Comparison of ENCODE assay signal across 8 mouse cellular contexts in the genomic region with DNA sequence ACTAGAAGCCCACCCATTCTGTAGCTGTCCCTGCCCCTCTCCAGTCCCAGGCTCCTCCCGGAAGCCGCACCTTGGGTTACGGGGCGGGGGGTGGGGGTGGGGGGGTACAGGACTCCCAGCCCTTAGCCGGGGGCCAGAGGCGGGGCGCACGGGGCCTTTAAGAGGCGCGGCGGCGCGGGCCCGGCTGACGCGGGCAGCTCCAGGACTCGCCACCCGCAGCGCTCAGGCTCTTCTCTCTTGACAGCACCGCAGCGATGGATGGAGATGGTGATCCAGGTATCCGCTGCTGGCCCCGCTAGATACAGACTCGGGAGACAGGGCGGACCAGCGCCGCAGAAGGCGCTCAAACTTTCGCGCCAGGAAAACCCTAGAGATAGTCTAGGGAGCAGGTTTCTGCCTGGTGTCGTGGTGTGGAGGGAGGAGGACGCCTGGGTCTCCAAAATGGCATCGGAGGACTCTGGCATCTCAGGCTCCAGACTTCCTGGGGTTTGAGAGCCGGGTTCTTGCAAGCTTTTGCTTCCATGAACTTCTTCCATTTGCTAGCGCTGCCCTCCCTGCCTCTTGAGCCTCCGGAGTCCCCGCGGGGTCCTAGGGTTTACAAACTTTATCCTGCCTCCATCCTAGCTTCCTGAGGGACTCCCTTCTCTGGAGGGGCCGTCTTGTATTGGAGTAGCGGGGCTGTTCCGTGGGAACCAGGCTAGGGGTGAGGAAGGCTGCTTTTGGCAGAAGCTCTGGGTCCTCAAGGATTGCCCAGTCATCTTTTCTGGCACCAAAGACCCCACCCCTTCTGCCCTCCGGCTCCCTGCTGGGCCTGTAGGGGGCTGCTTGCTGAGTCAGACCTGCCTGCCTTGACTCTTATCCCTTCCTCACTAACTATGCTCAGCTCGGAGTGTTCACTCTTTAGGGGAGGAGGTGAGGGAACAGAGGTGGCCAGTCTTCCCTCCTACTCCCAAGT. TPM values are rescaled to one million over a fixed set of nuclear protein-coding genes. Genes with fewer than 3 reads are reported as not detected.
DNase-seq lines count a peak whose midpoint lies in the region; ATAC-seq and TF ChIP-seq lines count a peak whose summit lies in the region.

A gene (minus strand): TSS at position 47 of the 955 bp plus-strand sequence.
A gene (plus strand): TSS at position 186 of the 955 bp plus-strand sequence.

- WGBS in lung, postnatal 0 days, result 2% methylated on average over 43 of the region's 43 CpGs
- WGBS in stomach, postnatal 0 days, result 1% methylated on average over 40 of the region's 43 CpGs

- peaks cover 80% of the 10 kb centered on the region for H3K4me1 ChIP-seq in megakaryocyte, embryonic 14.5 days
- H3K4me1 ChIP-seq in embryonic fibroblast, embryonic 13.5 days (ENCODE audit: control insufficient read depth, insufficient read depth, low read length), result no peaks in the 10 kb centered on the region
- H3K4me1 ChIP-seq in lung, postnatal 0 days (ENCODE audit: insufficient read depth, low read depth, low read length), result peaks cover 6% of the 10 kb centered on the region; the same call in 1 of the 2 replicates
- no peaks in the 10 kb centered on the region for H3K4me1 ChIP-seq in stomach, postnatal 0 days (replicated peaks; ENCODE audit: control insufficient read depth, insufficient read depth)

- DNase-seq in adrenal gland, adult (ENCODE audit: inconsistent age in 2 of 2, low spot score in 1 of 2), result peak; percentile 73 to 80
- no peak for DNase-seq in adrenal gland, postnatal 4 days (ENCODE audit: low spot score in 2 of 2)
- DNase-seq in kidney, postnatal 36 days, result peak; percentile 31 to 60
- no peak for DNase-seq in lung, postnatal 0 days (ENCODE audit: low spot score)
- no peak for DNase-seq in stomach, postnatal 0 days (ENCODE audit: low spot score)

- peak within 1 kb of the TSS; percentile 97 for H3K4me2 ChIP-seq in lung, postnatal 0 days (replicated peaks; ENCODE audit: low read depth, low read length)
- peak within 1 kb of the TSS; percentile 99 for H3K4me2 ChIP-seq in stomach, postnatal 0 days (replicated peaks; ENCODE audit: low read depth)

- TF ChIP-seq EP300 in lung, postnatal 0 days (IDR thresholded peaks at IDR 0.05), result no peak
- no peak for TF ChIP-seq EP300 in stomach, postnatal 0 days (optimal IDR thresholded peaks at IDR 0.05)

- TF ChIP-seq CTCF in embryonic fibroblast, embryonic 13.5 days (IDR thresholded peaks at IDR 0.05; ENCODE audit: borderline replicate concordance, insufficient read depth, low read length), result no peak
- TF ChIP-seq CTCF in lung, postnatal 0 days (IDR thresholded peaks at IDR 0.05), result no peak
- no peak for TF ChIP-seq CTCF in stomach, postnatal 0 days (IDR thresholded peaks at IDR 0.05; ENCODE audit: low read depth)

- no peaks in the 10 kb centered on the region for H3K9me3 ChIP-seq in megakaryocyte, embryonic 14.5 days
- no peaks in the 10 kb centered on the region for H3K9me3 ChIP-seq in lung, postnatal 0 days (ENCODE audit: low read length)
- no peaks in the 10 kb centered on the region for H3K9me3 ChIP-seq in stomach, postnatal 0 days (ENCODE audit: control insufficient read depth, low read length)

- peak within 1 kb of the TSS; percentile 44 for H3K9ac ChIP-seq in lung, postnatal 0 days (replicated peaks; ENCODE audit: low read depth)
- peak within 1 kb of the TSS; percentile 71 for H3K9ac ChIP-seq in stomach, postnatal 0 days (ENCODE audit: low read length)

- H3K4me3 ChIP-seq in megakaryocyte, embryonic 14.5 days (replicated peaks), result peak within 1 kb of the TSS; percentile 98
- peak within 1 kb of the TSS; percentile 61 for H3K4me3 ChIP-seq in embryonic fibroblast, embryonic 13.5 days (ENCODE audit: insufficient read depth, low read length)
- peak within 1 kb of the TSS; percentile 53 for H3K4me3 ChIP-seq in lung, postnatal 0 days (ENCODE audit: low read depth, low read length)
- peak within 1 kb of the TSS; percentile 59 for H3K4me3 ChIP-seq in stomach, postnatal 0 days (ENCODE audit: low read depth, low read length)

- H3K27me3 ChIP-seq in megakaryocyte, embryonic 14.5 days (replicated peaks), result peaks cover 53% of the 10 kb centered on the region
- peaks cover 40% of the 10 kb centered on the region for H3K27me3 ChIP-seq in lung, postnatal 0 days (replicated peaks; ENCODE audit: insufficient read depth, low read length)
- H3K27me3 ChIP-seq in stomach, postnatal 0 days (ENCODE audit: control insufficient read depth, insufficient read depth, low read length), result peaks cover 16% of the 10 kb centered on the region

- H3K27ac ChIP-seq in embryonic fibroblast, embryonic 13.5 days (ENCODE audit: insufficient read depth, low read length), result no peak within 1 kb of the TSS
- H3K27ac ChIP-seq in lung, postnatal 0 days (ENCODE audit: low read length), result peak within 1 kb of the TSS; percentile 74
- H3K27ac ChIP-seq in stomach, postnatal 0 days (replicated peaks), result peak within 1 kb of the TSS; percentile 35; the same call in 1 of the 2 replicates

- no peak for ATAC-seq in megakaryocyte, adult 5-6 weeks (ENCODE audit: poor library complexity, severe bottlenecking)
- ATAC-seq in lung, postnatal 0 days, result peak; percentile 29
- ATAC-seq in stomach, postnatal 0 days (ENCODE audit: low FRiP score, low TSS enrichment), result peak; percentile 46

- H3K36me3 ChIP-seq in megakaryocyte, embryonic 14.5 days (replicated peaks; ENCODE audit: low read length), result peaks cover 39% of the 10 kb centered on the region
- no peaks in the 10 kb centered on the region for H3K36me3 ChIP-seq in lung, postnatal 0 days (ENCODE audit: insufficient read depth, low read length)
- no peaks in the 10 kb centered on the region for H3K36me3 ChIP-seq in stomach, postnatal 0 days (ENCODE audit: control insufficient read depth, insufficient read depth, low read length)

- TF ChIP-seq POLR2A in embryonic fibroblast, embryonic 13.5 days (IDR thresholded peaks at IDR 0.05; ENCODE audit: low read depth, low read length), result no peak

RNA-seq across cellular contexts. Expression of the first gene that starts in this region (rescaled TPM):
- total RNA-seq in adrenal gland, postnatal 4 days (2021), result 10 to 100 TPM; 13.9 to 15.0 TPM
- polyA plus RNA-seq in megakaryocyte, embryonic 14.5 days (2012; ENCODE audit: insufficient read depth, low replicate concordance), result 3.8 and 7.4 TPM in 2 replicates
- 0.93 TPM in 1 of 2 replicates, not detected in the other for total RNA-seq in megakaryocyte, adult 5-6 weeks (2015)
- total RNA-seq in megakaryocyte, adult 5-6 weeks (2017), result 0.61 and 0.77 TPM in 2 replicates
- 9.3 and 10.6 TPM in 2 replicates for polyA plus RNA-seq in embryonic fibroblast, embryonic 13.5 days (2011; ENCODE audit: insufficient read length, low read depth, missing spikeins)
- 7.1 and 8.4 TPM in 2 replicates for polyA plus RNA-seq in lung, postnatal 0 days (2015; fragmentation: Nextera tagmentation; extraction: Ambion mirVana)
- polyA plus RNA-seq in stomach, postnatal 0 days (2015; fragmentation: Nextera tagmentation; extraction: Ambion mirVana), result 4.1 TPM in 2 replicates

RNA-seq across cellular contexts. Expression of the second gene that starts in this region (rescaled TPM):
- total RNA-seq in adrenal gland, postnatal 4 days (2021), result 1 to 10 TPM; 2.7 to 2.8 TPM
- polyA plus RNA-seq in megakaryocyte, embryonic 14.5 days (2012; ENCODE audit: insufficient read depth, low replicate concordance), result 60.5 and 134 TPM in 2 replicates
- total RNA-seq in megakaryocyte, adult 5-6 weeks (2015), result not detected in 2 replicates
- not detected in 2 replicates for total RNA-seq in megakaryocyte, adult 5-6 weeks (2017)
- polyA plus RNA-seq in embryonic fibroblast, embryonic 13.5 days (2011; ENCODE audit: insufficient read length, low read depth, missing spikeins), result 3.2 and 4.0 TPM in 2 replicates
- polyA plus RNA-seq in lung, postnatal 0 days (2015; fragmentation: Nextera tagmentation; extraction: Ambion mirVana), result 0.42 and 0.66 TPM in 2 replicates
- 0.55 and 0.76 TPM in 2 replicates for polyA plus RNA-seq in stomach, postnatal 0 days (2015; fragmentation: Nextera tagmentation; extraction: Ambion mirVana)

Comparison
In these comparisons a context has a peak if more than half of its experiments do, and no peak if none do; other contexts are left out.
1. RNA of the first gene that starts in this region (total RNA-seq): 13.9 to 15.0 TPM in adrenal gland, postnatal 4 days; 0.61 to 0.93 TPM in megakaryocyte, adult 5-6 weeks; every median in the first group is over 4 times any median in the second.
2. RNA of the second gene that starts in this region (polyA plus RNA-seq): 60.5 to 134 TPM in megakaryocyte, embryonic 14.5 days; 3.2 to 4.0 TPM in embryonic fibroblast, embryonic 13.5 days, 0.42 to 0.66 TPM in lung, postnatal 0 days and 0.55 to 0.76 TPM in stomach, postnatal 0 days; every median in the first group is over 10 times any median in the second.
3. DNase-seq: peak in adrenal gland, adult (2 of 2) and kidney, postnatal 36 days (2 of 2); none in adrenal gland, postnatal 4 days (0 of 2), lung, postnatal 0 days (single experiment) and stomach, postnatal 0 days (single experiment).
4. Peak in every context shown above with its lines, with median percentiles within 50 percentile points of each other: H3K4me3 ChIP-seq.